Mouse (Mus musculus) cerebellum, postnatal 25 days (tissue): ENCODE measurements around the gene Krtap27-1.

Experiments
- DNase-seq, 2 experiments: peaks; one replicate each; pipeline ENCODE4 v3.0.0; 2021; ENCODE audit warnings: mixed read lengths in 2 of 2

The Krtap27-1 gene

GRCm38 (mm10) chr16:88671571-88671970 lies at the start of gene Krtap27-1:
Krtap27-1 (minus strand) TSS chr16:88671671.
- no peak for DNase-seq

DNA sequence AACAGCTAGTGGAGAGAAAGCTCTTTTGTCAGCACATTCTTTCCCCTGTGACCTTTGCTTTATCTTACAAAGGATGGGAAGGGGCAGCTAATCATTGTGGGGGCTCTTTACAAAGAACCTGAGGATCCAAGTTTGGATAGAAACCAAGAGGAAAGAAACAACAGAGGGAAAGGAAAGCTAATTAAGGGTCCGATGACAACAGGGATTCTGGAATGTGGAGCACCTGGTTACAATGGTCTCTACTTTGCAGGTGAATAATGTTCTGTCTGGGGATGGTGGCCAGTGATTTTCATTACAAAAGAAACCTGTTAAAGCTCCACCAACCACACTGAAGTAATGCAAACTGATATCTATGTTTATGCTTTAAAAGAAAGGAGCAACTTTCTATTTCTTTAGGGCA lies 48.6 kb upstream of the Krtap27-1 start:
- no peak for DNase-seq

DNA sequence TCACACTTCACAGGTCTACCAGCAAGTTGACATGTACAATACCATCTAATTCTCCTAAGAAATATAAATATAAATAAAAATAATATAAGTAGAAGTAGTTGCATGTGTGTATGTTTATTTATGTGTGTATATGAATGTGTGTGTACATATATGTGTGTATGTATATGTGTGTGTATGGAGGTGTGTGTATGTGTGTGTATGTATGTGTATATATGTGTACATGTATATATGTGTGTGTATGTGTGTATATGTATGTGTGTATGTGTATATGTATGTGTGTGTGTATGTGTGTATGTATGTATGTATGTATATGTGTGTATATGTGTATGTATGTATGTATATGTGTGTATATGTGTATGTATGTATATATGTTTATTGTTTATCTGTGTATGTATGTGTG lies 45.1 kb upstream of the Krtap27-1 start:
- DNase-seq, result no peak

DNA sequence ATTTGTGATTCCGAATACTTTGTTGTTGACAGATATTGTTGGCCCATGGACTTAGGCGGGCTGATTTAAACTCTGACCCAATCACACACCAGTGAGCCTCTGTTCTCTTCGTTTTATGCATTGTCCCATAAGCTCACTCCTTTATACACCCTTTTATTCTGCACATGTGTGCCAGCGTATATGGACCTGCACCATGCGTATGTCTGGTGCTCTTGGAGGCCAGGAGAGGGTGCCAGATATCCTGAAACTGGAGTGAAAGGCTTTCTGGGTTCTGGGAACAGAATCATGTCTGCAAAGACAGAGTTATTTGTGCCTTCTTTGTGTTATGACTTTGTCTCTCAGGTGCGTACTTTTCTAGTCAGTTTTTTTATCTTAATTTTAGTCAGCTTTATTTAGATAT lies 39.8 kb upstream of the Krtap27-1 start:
- DNase-seq, result no peak

- DNase-seq, result no peak
Measured at GRCm38 (mm10) chr16:88710757-88711156, 39.3 kb upstream of the Krtap27-1 start.

GRCm38 (mm10) chr16:88707496-88708012 lies 36.1 kb upstream of the Krtap27-1 start, which contains the start of gene 2310061N02Rik:
2310061N02Rik (minus strand) TSS chr16:88707962.
- peak; percentile 30 to 43 for DNase-seq

DNA sequence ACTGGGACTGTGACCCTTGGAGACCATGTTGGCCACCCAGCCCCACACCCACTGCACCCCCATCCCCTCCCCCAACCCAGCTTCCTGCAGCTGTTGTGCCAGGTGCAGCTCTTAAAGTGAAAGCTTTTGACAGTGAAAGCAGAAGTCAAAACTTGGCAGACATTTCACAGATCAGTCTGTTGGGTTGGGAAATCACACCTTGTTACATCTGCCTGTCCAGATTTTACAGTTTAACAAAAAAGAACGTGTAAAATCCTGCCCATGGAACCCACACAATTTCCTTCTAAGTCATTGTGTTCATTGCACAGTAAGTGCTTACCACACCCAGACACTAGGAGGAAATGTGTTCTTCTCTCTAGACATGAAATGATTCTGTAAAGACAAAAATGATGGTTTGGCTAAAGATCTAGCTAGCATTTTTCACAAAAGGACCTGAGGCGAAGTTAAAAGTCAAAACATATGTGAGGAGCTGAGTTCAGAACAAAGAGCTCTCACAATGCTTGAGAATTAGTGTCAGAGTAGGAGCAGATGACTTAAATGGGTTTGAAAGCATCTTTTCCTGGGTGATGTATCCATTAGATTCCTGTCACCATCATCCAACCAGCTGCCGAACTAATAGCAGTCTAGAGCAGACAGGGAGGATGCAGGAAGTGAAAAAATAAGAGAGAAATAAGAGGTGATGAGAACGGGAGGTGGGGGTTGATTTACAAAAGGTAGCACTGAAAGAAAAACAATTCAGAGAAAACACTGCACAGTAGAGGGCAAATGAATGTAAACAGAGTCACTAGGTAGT lies 29.8 kb upstream of the Krtap27-1 start:
- DNase-seq, result no peak

DNA sequence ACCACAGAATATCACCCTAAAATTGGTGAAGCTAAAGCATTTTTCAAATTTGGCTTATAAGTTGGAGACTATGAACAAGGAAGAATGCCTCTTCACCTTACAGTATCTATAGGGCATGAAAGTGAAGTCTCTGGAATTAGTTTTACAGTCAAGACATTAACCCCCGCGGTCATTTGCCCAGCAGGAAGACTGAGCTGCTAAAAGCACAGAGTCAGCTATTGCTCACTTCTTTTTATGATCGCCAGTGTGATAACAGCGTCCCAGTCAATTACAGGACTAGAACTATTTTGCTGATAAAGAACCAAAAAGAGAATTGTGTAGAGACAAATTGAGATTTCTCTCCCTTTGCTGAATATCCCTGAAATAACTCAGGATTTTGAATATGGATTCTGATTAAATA lies 24.8 kb upstream of the Krtap27-1 start:
- no peak for DNase-seq

DNA sequence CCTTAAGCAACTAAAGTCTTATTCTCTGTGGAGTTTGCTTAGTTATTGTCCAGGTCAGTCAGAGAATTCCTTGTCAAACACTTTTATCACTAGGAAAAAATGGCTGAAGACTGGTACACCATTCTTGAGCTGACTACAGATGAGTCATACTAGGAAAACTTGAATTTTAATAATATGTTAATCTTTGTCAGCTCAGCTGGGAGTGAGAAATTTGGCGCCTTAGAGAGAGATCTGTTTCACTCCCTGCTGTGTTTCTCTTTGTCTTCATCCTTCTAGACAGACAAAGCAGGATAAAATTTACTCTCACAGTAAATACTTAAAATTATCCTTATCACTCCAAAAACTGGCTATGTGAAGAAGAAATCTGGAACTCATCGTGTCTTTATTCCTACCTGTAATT lies 9.8 kb upstream of the Krtap27-1 start:
- DNase-seq, result no peak

DNA sequence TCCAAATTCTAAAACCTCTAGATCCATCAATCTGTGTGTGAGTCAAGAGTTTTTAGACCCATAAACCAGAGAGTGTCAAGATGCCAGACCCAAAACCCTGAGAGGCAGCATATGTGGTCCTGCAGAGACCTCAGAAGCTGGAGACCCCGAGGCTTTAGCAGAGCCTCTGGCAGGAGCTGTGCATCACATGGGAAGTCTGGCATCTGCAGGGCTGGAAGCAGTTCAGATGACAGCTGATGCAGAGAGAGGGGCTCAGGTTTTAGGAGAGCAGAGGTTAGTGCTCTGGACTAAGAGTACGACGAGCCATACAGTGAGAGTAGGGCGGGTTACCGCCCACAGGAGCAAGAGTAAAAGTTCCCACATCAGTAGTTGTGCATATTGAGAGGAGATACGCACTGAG lies 7.6 kb upstream of the Krtap27-1 start:
- no peak for DNase-seq

- no peak for DNase-seq
Measured at GRCm38 (mm10) chr16:88657426-88657825, 14.0 kb downstream of the Krtap27-1 start.

GRCm38 (mm10) chr16:88651952-88652351 lies 19.5 kb downstream of the Krtap27-1 start:
- no peak for DNase-seq

DNA sequence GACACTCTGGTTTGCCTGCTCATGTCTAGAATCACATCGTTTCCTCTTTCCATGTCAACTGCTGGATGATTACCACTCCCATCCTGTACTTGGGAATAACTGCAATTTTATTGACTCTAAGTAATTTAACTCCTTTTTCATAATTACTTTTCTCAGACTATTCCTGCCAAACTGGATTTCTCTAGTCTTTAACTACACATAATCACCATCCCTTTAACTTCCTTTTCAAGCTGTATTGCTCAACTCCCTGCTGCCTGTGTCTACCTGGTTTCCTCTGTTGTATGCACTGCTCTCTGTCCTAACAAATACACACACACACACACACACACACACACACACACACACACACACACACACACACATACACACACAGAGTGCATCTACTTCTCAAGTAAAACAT lies 20.4 kb downstream of the Krtap27-1 start:
- DNase-seq, result no peak

DNA sequence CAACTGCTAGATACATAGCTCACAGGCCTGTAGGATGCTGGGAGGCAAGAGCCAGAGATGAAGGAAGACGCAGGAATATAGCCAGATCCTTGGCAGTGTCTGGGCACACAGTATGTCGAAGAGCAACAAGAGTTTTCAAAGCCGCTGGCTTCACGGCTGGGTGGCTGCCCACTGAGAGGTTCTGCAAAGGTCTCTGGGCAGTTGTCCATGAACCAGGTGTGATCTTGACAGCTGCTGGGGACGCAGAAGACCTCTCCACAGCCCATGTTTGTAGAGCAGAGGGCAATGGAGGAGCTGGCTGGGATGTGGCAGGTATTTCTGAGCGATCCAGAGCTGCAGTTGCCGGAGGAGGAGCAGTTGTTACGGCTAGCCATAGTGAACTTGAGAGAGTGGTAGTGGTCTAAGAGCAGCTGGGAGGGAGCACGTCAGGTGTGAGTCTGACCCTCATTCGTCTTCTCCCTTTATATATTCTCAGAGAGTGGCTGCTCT lies 24.1 kb downstream of the Krtap27-1 start, which contains the start of gene Krtap26-1:
Gene Krtap26-1, minus strand, starts transcription at position 439 of the 489 bp plus-strand sequence.
- no peak for DNase-seq

DNA sequence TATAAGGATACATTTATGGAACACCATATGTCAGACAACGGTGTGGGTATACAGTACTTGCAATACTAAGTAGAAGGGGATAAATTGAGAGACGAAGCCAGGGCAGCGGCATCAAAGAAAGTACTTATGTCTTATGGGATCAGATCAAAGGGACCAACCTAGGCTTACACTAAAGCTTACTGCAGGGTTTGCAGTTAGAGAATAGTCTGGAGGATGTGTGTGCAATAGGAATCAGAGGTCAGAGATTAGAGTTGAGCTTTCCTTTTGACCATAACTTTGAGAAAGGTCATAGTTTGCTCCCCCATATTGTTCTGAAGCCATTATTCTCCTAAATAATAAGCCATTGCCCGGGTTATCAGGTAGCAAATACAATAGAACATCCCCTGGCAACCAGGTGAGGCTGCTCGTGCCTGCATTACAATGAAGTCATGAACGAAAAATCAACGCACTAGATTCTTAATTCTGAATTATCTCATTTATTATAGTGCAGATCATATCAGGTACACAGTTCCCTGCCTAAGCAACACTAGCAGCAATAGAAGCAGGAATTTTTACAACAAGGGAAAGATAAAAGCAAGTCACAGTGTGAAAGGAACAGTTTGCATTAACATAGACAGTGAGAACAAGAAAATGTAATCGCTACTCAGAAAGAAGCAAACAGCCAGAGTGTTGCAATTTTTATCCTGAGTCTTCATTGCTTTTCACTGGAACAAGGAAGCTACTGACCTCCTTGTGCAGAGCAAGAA lies 24.9 kb downstream of the Krtap27-1 start:
- no peak for DNase-seq

DNA sequence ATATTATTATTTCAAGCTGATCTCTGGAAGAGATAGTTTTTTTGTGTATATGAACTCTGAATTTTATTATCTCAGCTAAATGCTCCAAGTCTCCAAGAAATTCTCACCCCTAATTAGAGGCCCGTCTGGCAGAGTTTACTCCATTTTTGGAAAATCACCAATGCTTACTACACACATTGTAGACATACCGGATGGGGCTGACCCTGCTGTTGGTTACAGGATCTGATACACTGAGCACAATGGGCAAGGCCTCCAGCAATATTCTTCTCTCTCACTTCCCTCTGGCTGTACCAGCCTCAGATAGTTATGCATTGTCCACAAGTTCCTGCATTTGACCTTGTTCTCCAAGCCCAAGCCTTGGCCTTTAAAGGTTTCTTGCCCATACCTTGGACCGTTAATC lies 31.4 kb downstream of the Krtap27-1 start:
- DNase-seq, result no peak

- peak in 1 of 2 experiments; percentile 11 for DNase-seq
Measured at GRCm38 (mm10) chr16:88635142-88635541, 36.3 kb downstream of the Krtap27-1 start.

- no peak for DNase-seq
Measured at GRCm38 (mm10) chr16:88631474-88631873, 40.0 kb downstream of the Krtap27-1 start.

- no peak for DNase-seq
Measured at GRCm38 (mm10) chr16:88627566-88627965, 43.9 kb downstream of the Krtap27-1 start, which contains the start of gene 2310079G19Rik. 2310079G19Rik (minus strand) TSS chr16:88627666.
